Mouse (Mus musculus): ENCODE data around the gene Adcy3.

Adcy3 gene

GRCm38 (mm10) chr12:4180507-4180906, 47.6 kb downstream of the Adcy3 start:
- WGBS, result 75% methylated on average over 3 of the region's 3 CpGs

- WGBS, result 70% methylated on average over 2 of the region's 2 CpGs
Measured at GRCm38 (mm10) chr12:4184648-4185047, 51.7 kb downstream of the Adcy3 start.

DNA sequence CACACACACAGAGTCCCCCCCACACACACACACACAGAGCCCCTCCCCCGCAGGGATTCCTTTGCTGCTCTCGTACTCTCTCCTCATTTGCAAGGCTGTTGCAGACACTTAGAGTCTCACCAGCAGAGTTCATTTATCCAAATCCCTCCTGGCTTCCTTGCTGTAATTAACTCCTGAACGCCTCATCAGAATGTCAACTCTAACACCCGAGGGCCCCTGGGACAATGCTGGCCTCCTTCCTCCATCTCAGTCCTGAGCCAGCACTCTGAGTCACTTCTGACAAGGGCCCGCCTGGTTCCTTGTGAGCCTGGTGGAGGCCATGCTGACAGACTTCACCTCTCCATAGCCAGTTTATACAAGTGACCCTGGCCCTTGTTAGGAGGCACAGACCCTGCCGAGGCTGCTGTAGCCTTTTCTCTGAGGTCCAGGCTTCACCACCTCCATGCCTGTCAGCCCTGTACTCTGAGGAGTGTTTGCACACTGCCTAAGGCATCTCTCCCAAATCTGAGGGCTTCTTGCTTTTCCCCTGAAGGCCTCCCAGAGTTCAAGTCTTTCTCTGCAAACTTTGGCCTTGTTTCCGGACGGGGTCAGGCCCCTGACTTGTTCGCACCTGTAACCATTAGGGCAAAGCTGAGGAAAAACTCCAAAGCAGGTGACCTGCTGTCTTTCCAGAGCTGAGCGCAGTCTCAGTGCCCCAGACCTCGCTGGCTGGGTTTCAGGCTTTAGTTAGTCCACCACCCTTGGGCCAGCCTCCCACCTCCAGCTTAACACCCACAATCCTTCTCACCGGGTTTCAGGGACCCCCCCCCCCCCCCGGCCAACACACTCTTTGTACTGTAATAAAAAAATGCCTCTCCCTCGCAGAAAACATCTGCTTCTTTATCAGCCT, 55.5 kb downstream of the Adcy3 start:
- WGBS, result 46% methylated on average over 14 of the region's 14 CpGs

- WGBS, result 57% methylated on average over 5 of the region's 5 CpGs
Measured at GRCm38 (mm10) chr12:4189060-4189447, 56.2 kb downstream of the Adcy3 start.

GRCm38 (mm10) chr12:4192514-4192913, 59.6 kb downstream of the Adcy3 start:
- WGBS, result 69% methylated on average over 6 of the region's 6 CpGs

DNA sequence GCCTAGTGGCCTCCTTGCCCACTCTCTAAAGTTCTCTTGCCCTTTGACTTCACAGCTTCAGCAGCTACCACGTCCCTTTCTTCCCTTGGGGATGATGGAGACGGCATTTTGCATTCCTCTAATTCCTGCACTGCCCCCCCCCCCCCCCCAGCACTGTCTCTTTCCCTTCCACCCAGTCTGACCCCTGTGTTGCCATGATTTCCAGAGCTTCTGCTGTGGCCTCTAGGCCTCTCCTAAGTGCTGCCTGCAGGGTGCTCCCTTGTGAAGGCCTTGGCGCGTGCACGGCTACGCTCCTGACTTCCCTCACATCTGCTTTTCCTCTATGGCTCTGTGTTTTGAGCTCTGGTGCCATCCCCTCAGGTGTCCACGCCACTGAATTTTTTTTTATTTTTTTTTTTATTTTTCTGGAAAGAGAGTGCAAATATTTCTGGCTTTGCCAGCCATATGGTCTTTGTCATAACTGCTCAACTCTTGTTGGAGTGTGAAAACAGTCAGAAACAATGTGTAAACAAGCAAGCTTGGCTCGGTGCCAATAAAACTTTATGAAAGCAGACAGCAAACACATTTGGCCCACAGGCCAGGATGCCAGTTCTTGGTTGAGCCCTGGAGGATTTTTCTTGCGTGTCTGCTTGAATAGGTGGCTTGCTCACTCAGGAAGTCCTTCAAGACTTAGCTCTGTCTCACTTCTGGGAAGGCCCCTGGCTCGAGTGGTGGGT, 60.3 kb downstream of the Adcy3 start:
- 59% methylated on average over 10 of the region's 10 CpGs for whole genome bisulfite sequencing

DNA sequence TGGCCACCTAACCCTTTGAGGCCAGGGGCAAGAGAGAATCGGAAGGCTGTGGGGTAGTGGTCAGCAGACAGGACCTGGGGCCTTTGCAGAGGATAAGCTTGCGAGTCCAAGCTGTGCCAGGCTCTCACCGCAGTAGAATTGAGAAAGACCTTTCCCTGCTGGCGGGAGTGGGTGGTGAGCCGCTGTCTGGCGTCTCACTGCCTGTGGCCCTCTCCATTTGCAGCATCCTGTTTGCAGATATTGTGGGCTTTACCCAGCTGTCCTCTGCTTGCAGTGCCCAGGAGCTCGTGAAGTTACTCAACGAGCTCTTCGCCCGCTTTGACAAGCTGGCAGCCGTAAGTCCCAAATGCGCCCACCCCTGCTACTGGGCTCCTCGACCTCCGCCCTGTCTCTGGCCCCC, 61.7 kb downstream of the Adcy3 start:
- WGBS, result 51% methylated on average over 14 of the region's 14 CpGs

DNA sequence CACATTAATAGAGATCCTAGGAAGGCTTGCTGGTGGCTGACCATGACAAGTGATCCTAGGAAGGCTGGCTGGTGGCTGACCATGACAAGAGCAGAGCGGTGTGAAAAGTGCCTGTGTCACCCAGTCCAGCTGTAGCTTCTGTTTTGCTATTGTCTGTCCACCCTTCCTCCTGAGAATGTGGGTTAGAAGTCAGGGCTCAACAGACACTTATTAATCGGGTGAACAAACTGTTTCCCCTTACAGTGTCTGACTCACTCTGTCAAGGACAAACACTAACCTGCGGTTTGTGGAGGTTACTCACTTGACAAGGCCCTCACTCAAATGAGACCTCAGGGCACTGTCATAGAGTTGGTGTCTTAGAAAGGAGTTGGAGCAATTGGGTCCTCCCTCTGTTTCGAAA, 65.8 kb downstream of the Adcy3 start:
- WGBS, result 90% methylated on average over 4 of the region's 4 CpGs

DNA sequence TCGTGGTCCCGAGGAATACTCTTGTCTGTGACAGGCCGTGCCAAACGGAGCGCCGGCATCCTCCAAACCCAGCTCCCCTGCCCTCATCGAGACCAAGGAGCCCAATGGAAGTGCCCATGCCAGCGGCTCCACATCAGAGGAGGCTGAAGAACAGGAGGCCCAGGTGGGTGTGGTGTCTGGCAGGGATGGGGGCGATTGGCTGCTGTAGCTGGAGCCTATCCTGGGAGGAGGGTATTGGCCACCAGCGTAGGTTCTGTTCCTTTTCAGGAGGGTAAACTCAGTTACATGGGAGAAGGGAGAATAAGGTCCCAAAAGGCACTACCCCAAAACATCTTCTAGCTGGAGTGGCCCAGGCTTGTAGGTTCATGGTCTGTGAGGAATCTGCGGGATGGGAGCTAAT, 66.4 kb downstream of the Adcy3 start:
- WGBS, result 92% methylated on average over 11 of the region's 11 CpGs

- WGBS, result 63% methylated on average over 13 of the region's 13 CpGs
Measured at GRCm38 (mm10) chr12:4201454-4202200, 68.7 kb downstream of the Adcy3 start.

- 84% methylated on average over 4 of the region's 4 CpGs for WGBS
Measured at GRCm38 (mm10) chr12:4202206-4202605, 69.3 kb downstream of the Adcy3 start.

- 93% methylated on average over 11 of the region's 11 CpGs for WGBS
Measured at GRCm38 (mm10) chr12:4206106-4206505, 73.2 kb downstream of the Adcy3 start.

DNA sequence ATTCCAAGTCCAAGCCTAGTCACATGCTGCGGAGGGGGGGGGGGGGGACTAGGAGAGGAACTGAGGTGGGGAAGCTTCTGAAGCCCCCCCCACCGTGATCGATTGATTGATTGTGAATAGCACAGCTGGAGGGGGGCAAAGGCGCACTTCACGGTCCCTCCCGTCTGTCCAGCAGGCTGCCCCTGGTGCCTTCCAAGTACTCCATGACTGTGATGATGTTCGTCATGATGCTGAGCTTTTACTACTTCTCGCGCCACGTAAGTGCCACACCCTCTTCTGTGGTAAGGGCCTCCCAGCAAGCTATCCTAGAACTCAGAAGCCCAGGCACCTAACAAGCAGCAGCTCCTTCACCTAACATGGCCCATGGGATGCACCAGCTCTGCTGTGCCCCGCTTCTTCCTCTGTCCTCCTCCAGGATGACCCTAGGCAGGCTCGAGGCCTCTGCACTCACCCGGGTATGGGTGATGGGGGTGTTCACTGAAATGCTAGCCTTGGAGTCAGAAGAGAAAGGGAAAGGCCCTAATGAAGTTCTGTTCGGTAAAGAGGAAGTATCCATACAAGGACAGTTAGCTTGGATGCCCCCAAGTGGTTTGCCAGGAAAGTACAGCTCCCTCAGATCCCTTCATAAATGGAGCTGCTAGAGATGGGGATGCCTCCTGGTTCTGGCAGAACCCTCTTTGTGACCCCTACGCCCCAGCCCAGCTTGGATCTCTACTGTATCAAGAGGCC, 75.7 kb downstream of the Adcy3 start:
- WGBS, result 77% methylated on average over 15 of the region's 15 CpGs

DNA sequence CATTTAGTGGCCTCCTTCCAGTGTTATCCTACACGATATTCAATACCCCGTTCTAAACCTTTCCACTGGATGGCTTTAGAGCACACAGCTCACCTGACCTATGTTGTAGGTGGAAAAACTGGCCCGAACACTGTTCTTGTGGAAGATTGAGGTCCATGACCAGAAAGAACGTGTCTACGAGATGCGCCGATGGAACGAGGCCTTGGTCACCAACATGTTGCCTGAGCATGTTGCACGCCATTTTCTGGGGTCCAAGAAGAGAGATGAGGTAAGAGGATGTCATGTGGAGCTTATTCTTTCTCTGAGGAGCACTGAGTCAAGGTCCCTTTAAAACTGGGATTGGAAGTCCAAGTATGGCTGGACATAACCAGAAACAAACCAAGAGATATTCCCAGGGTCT, 76.3 kb downstream of the Adcy3 start:
- 96% methylated on average over 9 of the region's 9 CpGs for WGBS

DNA sequence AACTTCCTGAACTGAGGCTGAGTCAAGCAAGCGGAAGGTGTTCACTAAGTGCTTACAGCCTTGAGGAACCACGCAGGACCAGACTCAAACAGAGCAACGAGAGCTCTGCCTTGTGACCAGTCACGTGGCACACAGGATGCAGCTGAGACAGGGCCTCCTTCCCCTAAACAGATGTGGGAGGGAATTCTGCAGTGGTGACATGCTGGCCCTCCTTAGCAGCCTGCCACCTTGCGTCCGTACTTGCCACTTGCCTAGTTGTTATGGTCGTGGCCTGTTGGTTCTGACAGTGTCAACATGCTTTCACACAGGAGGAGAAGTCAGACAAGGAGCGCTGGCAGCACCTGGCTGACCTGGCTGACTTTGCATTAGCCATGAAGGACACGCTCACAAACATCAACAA, 78.3 kb downstream of the Adcy3 start:
- 81% methylated on average over 9 of the region's 9 CpGs for WGBS

GRCm38 (mm10) chr12:4212908-4213307, 80.0 kb downstream of the Adcy3 start:
- 66% methylated on average over 8 of the region's 8 CpGs for WGBS

- WGBS, result 94% methylated on average over 7 of the region's 7 CpGs
Measured at GRCm38 (mm10) chr12:4230156-4230555, 97.3 kb downstream of the Adcy3 start.

DNA sequence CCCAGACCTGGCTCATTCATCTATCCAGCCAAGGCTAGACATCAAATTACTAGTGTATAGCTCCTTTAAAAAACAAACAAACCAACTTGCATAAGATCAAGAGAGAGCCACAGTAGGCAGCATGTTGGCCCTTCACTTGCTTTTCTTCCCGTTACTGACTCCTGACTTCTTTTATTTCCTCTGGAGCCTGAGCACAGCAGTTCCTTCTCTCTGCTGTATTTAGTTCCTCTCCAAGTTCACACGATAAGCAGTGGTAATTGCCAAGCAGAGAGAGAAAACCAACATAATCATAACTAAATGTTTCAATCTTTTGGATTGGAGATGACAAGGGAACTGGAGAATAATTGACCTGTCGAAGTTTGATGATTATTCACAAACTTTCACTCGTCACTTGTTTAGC, 99.9 kb downstream of the Adcy3 start:
- 35% methylated on average over 4 of the region's 4 CpGs for WGBS

GRCm38 (mm10) chr12:4233572-4234508, 100.9 kb downstream of the Adcy3 start, which contains the start of the genes Ptrhd1 and Cenpo:
TSS of gene Ptrhd1 (plus strand) at chr12:4234027.
TSS of gene Cenpo (minus strand) at chr12:4234294.
- WGBS, result under 1% methylated on average over 50 of the region's 50 CpGs

DNA sequence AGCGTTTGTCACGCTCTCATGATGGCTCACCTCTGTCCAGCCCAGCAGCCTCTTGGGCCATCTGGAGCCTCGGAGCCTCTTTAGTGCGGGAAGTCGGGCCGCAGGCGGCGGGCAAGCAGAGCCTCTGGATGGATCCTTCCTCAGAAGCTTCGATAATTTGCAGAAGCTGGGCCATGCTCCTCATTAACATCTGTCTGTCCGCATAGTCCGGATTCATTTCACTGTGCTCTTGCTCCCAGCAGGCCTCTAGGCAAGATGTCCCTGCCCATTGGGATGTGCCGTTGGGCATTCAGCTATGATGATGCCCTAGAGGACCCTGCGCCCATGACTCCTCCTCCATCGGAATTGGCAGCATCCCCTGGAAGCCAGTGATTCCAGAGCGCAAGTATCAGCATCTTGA, 104.6 kb downstream of the Adcy3 start:
- WGBS, result 93% methylated on average over 15 of the region's 15 CpGs

Data from cerebral cortex, adult 2 months (tissue).